Mouse (Mus musculus): ENCODE data around the gene Syne1.
A peak's percentile ranks its signal among the peaks of the same experiment; 100 is the strongest.

Syne1 gene

GRCm38 (mm10) chr10:5132050-5132449, 419.2 kb downstream of the Syne1 start:
- DNase-seq, result no peak

- DNase-seq, result peak in 1 of 2 experiments; percentile 50
Measured at GRCm38 (mm10) chr10:5130495-5130894, 420.8 kb downstream of the Syne1 start.

- no peak for DNase-seq
Measured at GRCm38 (mm10) chr10:5124757-5125156, 426.5 kb downstream of the Syne1 start.

- no peak for DNase-seq
Measured at GRCm38 (mm10) chr10:5116720-5117119, 434.6 kb downstream of the Syne1 start.

- no peak for DNase-seq
Measured at GRCm38 (mm10) chr10:5116155-5116554, 435.1 kb downstream of the Syne1 start.

- no peak for DNase-seq
Measured at GRCm38 (mm10) chr10:5110773-5111172, 440.5 kb downstream of the Syne1 start.

- DNase-seq, result no peak
Measured at GRCm38 (mm10) chr10:5097754-5098137, 453.5 kb downstream of the Syne1 start.

GRCm38 (mm10) chr10:5096996-5097753, 454.1 kb downstream of the Syne1 start:
- no peak for DNase-seq

- no peak for DNase-seq
Measured at GRCm38 (mm10) chr10:5089133-5089532, 462.1 kb downstream of the Syne1 start.

- no peak for DNase-seq
Measured at GRCm38 (mm10) chr10:5087336-5087735, 463.9 kb downstream of the Syne1 start.

- DNase-seq, result no peak
Measured at GRCm38 (mm10) chr10:5086329-5086728, 465.0 kb downstream of the Syne1 start.

GRCm38 (mm10) chr10:5085792-5086191, 465.5 kb downstream of the Syne1 start:
- DNase-seq, result no peak

GRCm38 (mm10) chr10:5083716-5084115, 467.6 kb downstream of the Syne1 start:
- no peak for DNase-seq

GRCm38 (mm10) chr10:5079945-5080468, 471.3 kb downstream of the Syne1 start:
- DNase-seq, result peak; percentile 50 to 57

- DNase-seq, result no peak
Measured at GRCm38 (mm10) chr10:5075724-5076123, 475.6 kb downstream of the Syne1 start.

GRCm38 (mm10) chr10:5072054-5072453, 479.2 kb downstream of the Syne1 start:
- DNase-seq, result peak in 1 of 2 experiments; percentile 6

- DNase-seq, result no peak
Measured at GRCm38 (mm10) chr10:5070941-5071231, 480.4 kb downstream of the Syne1 start.

- DNase-seq, result no peak
Measured at GRCm38 (mm10) chr10:5070168-5070940, 480.9 kb downstream of the Syne1 start.

GRCm38 (mm10) chr10:5068676-5069265, 482.5 kb downstream of the Syne1 start, which contains the start of gene Gm10097:
Gene Gm10097, plus strand, starts transcription at chr10:5069192.
- no peak for DNase-seq

- DNase-seq, result no peak
Measured at GRCm38 (mm10) chr10:5067113-5067512, 484.2 kb downstream of the Syne1 start.

- DNase-seq, result no peak
Measured at GRCm38 (mm10) chr10:5059983-5060382, 491.3 kb downstream of the Syne1 start.

- DNase-seq, result no peak
Measured at GRCm38 (mm10) chr10:5058876-5059275, 492.4 kb downstream of the Syne1 start.

GRCm38 (mm10) chr10:5057661-5058060, 493.6 kb downstream of the Syne1 start:
- no peak for DNase-seq

GRCm38 (mm10) chr10:5056940-5057339, 494.3 kb downstream of the Syne1 start:
- no peak for DNase-seq
